Mouse (Mus musculus) megakaryocyte, embryonic 14.5 days (primary cell): Measurements from ENCODE around the gene Trim11. TPM values are rescaled to one million over a fixed set of nuclear protein-coding genes. Genes with fewer than 3 reads are reported as not detected.

Source experiments
- H3K27me3 ChIP-seq: replicated peaks from 2 replicates; pipeline ENCODE3; 2012; ENCODE audit warnings: inconsistent platforms
- H3K36me3 ChIP-seq: replicated peaks from 2 replicates; pipeline ENCODE3; 2012; ENCODE audit warnings: low read length, inconsistent platforms, mixed read lengths
- H3K4me1 ChIP-seq: 2 replicates; pipeline ENCODE4 v1.6.1; 2012; ENCODE audit warnings: inconsistent platforms
- H3K4me3 ChIP-seq: replicated peaks from 2 replicates; pipeline ENCODE3; 2012; ENCODE audit warnings: moderate library complexity, mild to moderate bottlenecking, inconsistent platforms
- H3K9me3 ChIP-seq: 2 replicates; pipeline ENCODE4 v1.6.1; 2012; ENCODE audit warnings: inconsistent platforms
- FLI1 ChIP-seq: IDR thresholded peaks from 2 replicates; pipeline ENCODE4 v1.6.1; 2012; ENCODE audit warnings: low read length, inconsistent platforms, mixed read lengths
- GATA1 ChIP-seq: IDR thresholded peaks from 3 replicates; pipeline ENCODE4 v1.6.1; 2012; ENCODE audit warnings: mixed read lengths, low read length, inconsistent platforms, borderline replicate concordance
- polyA plus RNA-seq: library from polyadenylated mRNA; stranded (reverse); fragments of >175 nt; gene quantifications from 2 replicates; pipeline ENCODE4 v1.2.3, GENCODE M21; 2012; ENCODE audit warnings: low replicate concordance; ENCODE audit not compliant: insufficient read depth

Gene Trim11
- polyA plus RNA-seq, 1 experiment = 12.8 TPM

DNA sequence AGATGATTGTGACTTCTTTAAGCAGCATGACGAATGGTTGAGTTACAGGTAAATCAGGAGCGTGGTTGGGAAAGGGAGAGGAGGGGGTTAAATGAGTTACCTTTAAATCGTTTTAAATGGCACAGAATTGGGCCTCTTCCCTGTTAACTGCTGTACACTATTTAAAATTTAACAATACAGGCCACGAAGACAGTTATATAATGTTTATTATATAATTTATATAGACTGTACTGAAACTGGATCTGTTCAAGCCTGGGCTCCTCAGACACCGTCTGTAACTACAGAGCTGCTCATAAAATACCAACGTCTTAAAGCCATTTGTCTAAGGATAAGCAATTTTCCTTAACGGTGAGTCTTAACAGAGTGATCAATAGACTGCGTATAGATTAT, 22.0 kb upstream of the Trim11 start:
- no peaks in the 10 kb centered on the region for H3K9me3 ChIP-seq
- peaks cover 13% of the 10 kb centered on the region for H3K27me3 ChIP-seq
- peaks cover 55% of the 10 kb centered on the region for H3K4me1 ChIP-seq
- peaks cover 22% of the 10 kb centered on the region for H3K36me3 ChIP-seq
- peak overlapping the region; percentile 96 for H3K4me3 ChIP-seq
- TF ChIP-seq FLI1 (no peak), GATA1 (no peak)

DNA sequence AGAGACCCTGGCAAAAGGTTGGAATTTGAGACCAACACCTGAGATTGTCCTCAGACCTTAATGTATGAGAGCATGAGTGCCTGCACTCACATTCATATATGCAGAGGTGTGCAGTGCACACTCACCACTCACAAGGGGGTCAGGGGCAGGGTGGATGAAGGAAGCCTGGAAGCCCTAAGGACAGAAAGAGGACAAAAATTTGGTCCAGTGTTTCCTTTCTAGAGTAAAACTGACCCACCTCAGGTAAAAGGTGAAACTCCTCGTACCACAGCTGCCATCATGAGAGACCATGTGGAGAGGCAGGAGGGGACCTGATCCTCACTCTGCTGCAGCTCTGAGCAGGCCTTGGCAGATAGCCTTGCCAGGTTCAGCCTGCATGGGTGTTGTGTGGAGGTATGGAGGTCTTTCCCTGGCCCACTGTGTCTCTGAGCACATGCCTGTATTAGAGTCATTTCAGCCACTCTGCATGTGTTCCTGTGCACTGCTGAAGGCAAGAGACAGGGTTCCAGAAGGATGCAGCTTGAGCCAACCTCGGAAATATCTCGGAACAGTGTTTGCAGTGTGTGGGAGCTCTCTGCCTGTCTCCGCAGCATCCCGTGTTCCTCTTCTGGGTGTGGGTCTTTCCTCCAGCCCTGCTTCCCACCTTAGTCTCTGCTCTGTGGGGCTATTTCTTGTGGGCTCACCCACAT, 20.5 kb upstream of the Trim11 start:
- peak overlapping the region; percentile 74 for H3K4me3 ChIP-seq
- peaks cover 15% of the 10 kb centered on the region for H3K27me3 ChIP-seq
- TF ChIP-seq FLI1 (no peak), GATA1 (no peak)
- peaks cover 61% of the 10 kb centered on the region for H3K4me1 ChIP-seq
- H3K9me3 ChIP-seq = peaks cover 13% of the 10 kb centered on the region
- peaks cover 30% of the 10 kb centered on the region for H3K36me3 ChIP-seq

DNA sequence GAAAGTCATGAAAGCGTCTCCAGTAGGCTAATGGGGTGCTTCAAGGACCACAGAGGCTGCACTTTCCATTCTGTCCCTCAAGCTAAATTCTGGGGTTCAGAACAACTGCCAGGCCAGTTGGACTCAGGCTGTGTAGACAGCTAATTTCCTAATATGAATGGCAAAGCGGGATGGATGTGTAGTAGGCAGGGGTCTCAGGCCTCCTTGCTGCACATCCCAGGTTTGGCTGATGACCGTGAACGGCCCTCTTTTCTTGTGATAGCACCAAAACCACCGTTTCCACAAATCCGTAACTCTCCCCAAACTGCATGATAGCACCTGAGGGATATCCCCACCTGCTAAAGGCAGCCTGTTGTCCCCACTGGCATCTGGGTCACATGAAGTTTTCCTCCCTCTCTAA, 19.4 kb upstream of the Trim11 start:
- H3K36me3 ChIP-seq = peaks cover 30% of the 10 kb centered on the region
- H3K4me1 ChIP-seq = peaks cover 57% of the 10 kb centered on the region
- peak overlapping the region; percentile 20 for H3K4me3 ChIP-seq
- TF ChIP-seq FLI1 = no peak
- TF ChIP-seq GATA1 = no peak
- H3K27me3 ChIP-seq = peaks cover 23% of the 10 kb centered on the region
- peaks cover 13% of the 10 kb centered on the region for H3K9me3 ChIP-seq

DNA sequence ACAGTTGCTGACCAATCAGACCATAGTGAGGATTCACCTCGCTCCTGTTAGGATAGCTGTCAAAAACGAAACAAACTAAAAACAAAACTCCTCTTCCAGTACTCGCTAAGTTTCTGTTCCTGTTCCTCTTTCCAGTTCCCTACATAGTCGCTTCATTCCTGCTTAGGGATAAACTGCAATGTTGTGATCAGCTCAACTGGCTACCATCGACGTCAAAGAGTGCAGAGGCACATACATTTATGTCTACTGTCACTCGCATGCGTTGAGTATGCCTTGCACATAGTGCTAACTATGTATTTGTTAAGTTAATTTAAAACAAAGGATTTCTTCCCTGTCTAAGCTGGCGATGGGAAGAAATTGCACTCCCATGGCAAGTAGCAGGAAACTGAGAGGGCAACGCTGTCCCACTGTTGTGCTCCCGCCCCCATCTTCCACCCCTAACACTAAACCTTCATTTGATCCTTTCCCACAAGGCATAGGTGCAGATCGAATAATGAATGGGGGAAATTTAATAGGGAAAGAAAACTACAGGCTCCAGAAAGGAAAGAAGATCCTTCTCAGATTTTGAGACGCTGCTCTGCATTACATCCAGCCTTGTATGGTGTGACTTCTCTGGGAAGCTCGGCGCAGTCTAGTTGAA, 18.6 kb upstream of the Trim11 start:
- H3K27me3 ChIP-seq = peaks cover 27% of the 10 kb centered on the region
- H3K36me3 ChIP-seq = peaks cover 30% of the 10 kb centered on the region
- peak overlapping the region; percentile 92 for H3K4me3 ChIP-seq
- peaks cover 13% of the 10 kb centered on the region for H3K9me3 ChIP-seq
- peaks cover 56% of the 10 kb centered on the region for H3K4me1 ChIP-seq
- TF ChIP-seq FLI1 (no peak), GATA1 (no peak)

DNA sequence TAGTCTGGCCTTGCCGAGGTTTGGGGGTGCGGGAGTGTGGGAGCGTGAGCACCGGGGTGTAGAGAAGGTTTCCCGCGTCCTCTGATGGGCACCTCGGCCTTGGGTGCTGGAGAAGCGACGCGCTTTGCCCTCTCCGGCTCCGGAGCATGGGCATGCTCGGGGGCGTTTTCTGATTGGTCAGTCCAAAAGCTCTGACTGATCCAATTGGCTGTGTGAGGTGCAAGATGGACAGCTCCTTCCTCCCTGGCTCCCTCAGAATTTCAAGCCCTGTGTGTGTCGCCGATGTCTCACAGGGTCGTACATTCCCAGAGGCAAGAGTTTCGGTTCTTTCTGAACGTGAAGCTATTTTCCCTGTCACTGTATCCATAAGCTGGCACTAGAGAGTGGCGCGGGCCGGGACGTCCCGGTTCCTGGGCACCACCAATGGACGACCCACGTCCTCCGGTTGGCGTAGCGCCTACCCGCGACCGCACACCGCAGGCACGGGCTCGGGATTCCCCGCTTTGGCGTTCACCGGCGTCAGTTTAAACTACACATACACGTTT, 17.9 kb upstream of the Trim11 start:
- Histone ChIP-seq H3K9me3 (peaks cover 13% of the 10 kb centered on the region), H3K27me3 (peaks cover 28% of the 10 kb centered on the region), H3K36me3 (peaks cover 32% of the 10 kb centered on the region), H3K4me3 (peak overlapping the region; percentile 92), H3K4me1 (peaks cover 58% of the 10 kb centered on the region)
- TF ChIP-seq FLI1 = no peak
- TF ChIP-seq GATA1 = no peak

DNA sequence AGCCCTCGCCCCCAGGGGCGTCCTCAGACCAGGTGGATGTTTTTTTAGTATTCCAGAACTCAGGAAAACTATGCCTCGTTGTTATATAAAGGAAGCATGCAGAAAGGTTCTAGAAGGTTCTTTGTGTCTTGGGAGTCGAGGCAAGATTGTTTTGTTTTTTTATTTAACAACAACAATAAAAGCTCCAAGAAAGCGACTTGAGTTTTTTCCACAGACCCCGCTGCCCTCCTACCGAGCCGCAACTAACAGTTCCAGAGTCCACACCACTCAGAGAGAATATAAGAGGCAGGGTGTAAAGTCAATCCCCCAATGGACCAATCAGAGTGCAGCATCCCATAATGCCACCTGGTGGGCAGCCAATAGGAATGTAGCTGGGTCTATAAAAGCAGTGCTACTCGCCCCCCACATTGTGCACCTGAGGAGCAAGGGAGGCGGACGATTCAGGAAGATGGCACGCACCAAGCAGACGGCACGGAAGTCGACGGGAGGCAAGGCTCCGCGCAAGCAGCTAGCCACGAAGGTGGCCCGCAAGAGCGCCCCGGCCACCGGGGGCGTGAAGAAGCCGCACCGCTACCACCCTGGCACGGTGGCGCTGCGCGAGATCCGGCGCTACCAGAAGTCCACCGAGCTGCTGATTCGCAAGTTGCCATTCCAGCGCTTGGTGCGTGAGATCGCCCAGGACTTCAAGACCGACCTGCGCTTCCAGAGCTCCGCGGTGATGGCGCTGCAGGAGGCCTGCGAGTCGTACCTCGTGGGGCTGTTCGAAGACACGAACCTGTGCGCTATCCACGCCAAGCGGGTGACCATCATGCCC, 16.3 kb upstream of the Trim11 start:
- TF ChIP-seq FLI1 (no peak), GATA1 (no peak)
- Histone ChIP-seq H3K36me3 (peaks cover 31% of the 10 kb centered on the region), H3K9me3 (peaks cover 13% of the 10 kb centered on the region), H3K27me3 (peaks cover 32% of the 10 kb centered on the region), H3K4me3 (peak overlapping the region; percentile 2), H3K4me1 (peaks cover 52% of the 10 kb centered on the region)

DNA sequence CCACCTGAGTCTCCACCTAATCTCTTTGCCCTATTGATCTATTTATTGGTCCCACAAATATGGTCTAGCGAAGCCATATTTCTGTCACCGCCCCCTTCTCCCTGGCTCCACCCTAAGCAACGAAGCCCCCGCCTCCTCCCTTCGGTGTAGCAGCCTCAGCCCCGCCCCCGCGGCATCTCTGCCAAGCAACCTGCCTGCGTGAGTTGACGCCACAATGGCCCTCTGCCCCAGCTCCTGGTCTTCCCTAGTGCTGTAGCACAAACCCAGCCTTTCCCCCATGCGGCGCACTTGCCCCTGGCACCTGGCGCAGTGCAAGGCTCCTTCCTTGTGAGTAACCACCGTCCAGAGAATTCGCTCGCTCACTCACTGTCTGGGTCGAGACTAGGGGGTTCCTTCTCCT, 14.3 kb upstream of the Trim11 start:
- peaks cover 32% of the 10 kb centered on the region for H3K27me3 ChIP-seq
- peaks cover 13% of the 10 kb centered on the region for H3K9me3 ChIP-seq
- H3K4me3 ChIP-seq = no peak overlapping the region
- H3K36me3 ChIP-seq = peaks cover 29% of the 10 kb centered on the region
- TF ChIP-seq GATA1 (no peak), FLI1 (no peak)
- H3K4me1 ChIP-seq = peaks cover 38% of the 10 kb centered on the region

DNA sequence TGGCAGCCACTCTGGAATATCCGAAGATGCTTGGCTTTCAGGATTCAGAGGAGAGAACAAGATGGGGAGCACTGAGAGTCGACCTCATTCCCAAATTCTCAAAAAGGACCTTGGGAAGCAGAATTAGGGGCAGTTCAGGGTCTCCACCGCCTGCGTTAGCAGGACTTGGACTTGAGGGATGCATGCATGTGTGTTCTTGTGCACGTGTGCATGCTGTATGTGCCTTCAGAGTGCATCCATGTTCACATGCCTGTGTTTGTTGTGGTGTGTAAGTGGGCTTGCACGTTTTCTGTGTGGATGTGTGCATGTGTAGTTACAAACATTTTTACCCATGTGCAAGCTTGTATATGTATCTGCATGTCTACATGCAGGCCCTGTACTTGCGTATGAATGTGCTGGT, 13.7 kb upstream of the Trim11 start:
- Histone ChIP-seq H3K36me3 (peaks cover 32% of the 10 kb centered on the region), H3K9me3 (peaks cover 13% of the 10 kb centered on the region), H3K4me1 (peaks cover 37% of the 10 kb centered on the region), H3K27me3 (peaks cover 32% of the 10 kb centered on the region), H3K4me3 (no peak overlapping the region)
- TF ChIP-seq FLI1 (no peak), GATA1 (no peak)

DNA sequence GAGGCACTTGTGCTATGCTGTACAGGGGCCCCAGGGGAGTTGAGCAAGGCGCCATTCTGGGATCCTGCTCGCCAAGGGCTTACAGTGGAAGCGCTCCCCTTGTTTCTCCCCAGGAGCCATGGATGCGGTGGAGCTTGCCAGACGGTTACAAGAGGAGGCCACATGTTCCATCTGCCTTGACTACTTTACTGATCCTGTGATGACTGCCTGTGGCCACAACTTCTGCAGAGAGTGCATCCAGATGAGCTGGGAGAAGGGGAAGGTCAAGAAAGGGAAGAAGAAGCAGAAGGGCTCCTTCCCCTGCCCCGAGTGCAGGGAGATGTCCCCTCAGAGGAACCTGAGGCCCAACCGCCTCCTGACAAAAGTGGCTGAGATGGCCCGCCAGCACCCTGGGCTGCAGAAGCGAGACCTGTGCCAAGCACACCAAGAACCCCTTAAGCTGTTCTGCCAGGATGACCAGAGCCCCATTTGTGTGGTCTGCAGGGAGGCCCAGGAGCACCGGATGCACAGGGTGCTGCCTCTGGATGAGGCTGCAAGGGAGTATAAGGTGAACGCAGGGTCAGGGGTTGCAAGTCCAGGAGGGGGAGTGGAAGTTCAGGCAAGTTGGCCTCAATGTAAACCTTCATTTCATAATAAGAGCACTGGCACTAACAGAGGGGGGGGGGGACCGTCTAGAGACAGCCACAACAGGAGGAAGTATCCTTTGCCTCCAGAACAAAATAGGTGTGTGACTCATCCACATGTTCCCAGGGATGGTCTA, 12.7 kb upstream of the Trim11 start:
- Histone ChIP-seq H3K4me3 (no peak overlapping the region), H3K9me3 (peaks cover 13% of the 10 kb centered on the region), H3K36me3 (peaks cover 42% of the 10 kb centered on the region), H3K27me3 (peaks cover 32% of the 10 kb centered on the region), H3K4me1 (peaks cover 36% of the 10 kb centered on the region)
- TF ChIP-seq FLI1 (no peak), GATA1 (no peak)
